Mouse (Mus musculus) liver, adult 2 months (tissue): ENCODE measurements around the gene Gm14124. TPM values are rescaled to one million over a fixed set of nuclear protein-coding genes. Genes with fewer than 3 reads are reported as not detected.
A peak's percentile ranks its signal among the peaks of the same experiment; 100 is the strongest.
"Not testable (repeated sequence)": the region's sequence is repeated elsewhere in the genome, so short reads cannot be mapped to it uniquely, and the experiment has no call there.

Source experiments
- DNase-seq: peaks from one replicate; pipeline ENCODE4 v3.0.0-alpha.2; 2011; ENCODE audit warnings: low read depth, low spot score; ENCODE audit errors: extremely low read depth
- H3K27ac ChIP-seq: fragments of 200-500 bp; replicated peaks from 2 replicates; pipeline ENCODE4 v1.5.1; 2012; ENCODE audit warnings: low read depth, mild to moderate bottlenecking, control low read depth, inconsistent platforms, low read length; ENCODE audit not compliant: insufficient read depth
- H3K27me3 ChIP-seq: fragments of 200-500 bp; 2 replicates; pipeline ENCODE4 v1.6.1; 2012; ENCODE audit warnings: mild to moderate bottlenecking, moderate library complexity, low read length, inconsistent platforms; ENCODE audit not compliant: control insufficient read depth, insufficient read depth
- H3K36me3 ChIP-seq: fragments of 200-500 bp; 2 replicates; pipeline ENCODE4 v1.6.1; 2012; ENCODE audit warnings: low read length, inconsistent platforms; ENCODE audit not compliant: control insufficient read depth, insufficient read depth
- H3K4me1 ChIP-seq: fragments of 200-500 bp; 2 replicates; pipeline ENCODE4 v1.6.1; 2011; ENCODE audit warnings: low read length; ENCODE audit not compliant: control insufficient read depth, insufficient read depth
- H3K4me3 ChIP-seq: fragments of 200-500 bp; 2 replicates; pipeline ENCODE4 v1.5.1; 2011; ENCODE audit warnings: low read depth, mild to moderate bottlenecking, control low read depth, low read length, moderate library complexity; ENCODE audit not compliant: insufficient read depth
- H3K79me2 ChIP-seq: fragments of 200-500 bp; 2 replicates; pipeline ENCODE4 v1.6.1; 2012; ENCODE audit warnings: inconsistent platforms, mild to moderate bottlenecking, low read length, moderate library complexity; ENCODE audit not compliant: control insufficient read depth, insufficient read depth
- H3K9ac ChIP-seq: fragments of 200-500 bp; 2 replicates; pipeline ENCODE4 v1.6.1; 2012; ENCODE audit warnings: low read depth, mild to moderate bottlenecking, control low read depth, inconsistent platforms, low read length
- CTCF ChIP-seq: fragments of 200-500 bp; IDR thresholded peaks from 2 replicates; pipeline ENCODE4 v1.5.1; 2011; ENCODE audit warnings: low read depth, low read length, control low read depth
- POLR2A ChIP-seq: fragments of 200-500 bp; IDR thresholded peaks from 2 replicates; pipeline ENCODE4 v1.6.1; 2011; ENCODE audit warnings: low read length, control low read depth; ENCODE audit not compliant: insufficient read depth; ENCODE audit errors: extremely low read depth
- WGBS: fragments of 180-500 bp; shearing (Covaris S2); methylation state at CpG from one replicate; pipeline ENCODE4 v1.1.7; 2018; 5-methylcytosine and 5-hydroxymethylcytosine counted together
- polyA plus RNA-seq: library from polyadenylated mRNA; depleted of rRNA; stranded (reverse); fragments of >200 nt; gene quantifications from 2 replicates; pipeline ENCODE4 v1.2.3, GENCODE M21; 2012; rRNA removed
- total RNA-seq: library from RNA; depleted of rRNA; stranded (reverse); fragments of >200 nt; gene quantifications from 2 replicates; pipeline ENCODE4 v1.2.3, GENCODE M21; 2014; rRNA removed

Gene Gm14124
- total and polyA plus RNA-seq, 2 experiments = not detected

DNA sequence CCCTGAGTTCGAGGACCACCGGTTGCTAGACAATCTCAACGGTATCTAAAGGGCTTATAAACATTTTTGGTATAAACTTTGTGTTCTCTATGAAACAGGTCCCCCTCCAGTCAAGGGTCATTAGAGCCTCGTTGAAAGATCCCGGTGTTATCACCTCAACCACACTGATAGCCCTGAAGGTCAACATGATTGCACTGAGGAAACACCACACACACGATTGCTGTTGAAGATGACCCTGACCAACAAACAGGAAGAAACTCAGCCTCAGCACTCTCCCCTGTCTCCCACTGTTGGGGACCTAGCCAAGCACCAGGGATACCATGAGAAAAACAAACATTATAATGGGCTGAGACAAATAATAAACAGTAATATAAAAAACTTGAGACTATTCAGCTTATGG, 36.4 kb downstream of the Gm14124 start:
- WGBS = 62% methylated on average over 6 of the region's 6 CpGs
- DNase-seq = no peak
- Histone ChIP-seq H3K79me2 (no peaks in the 10 kb centered on the region), H3K9ac (no peak overlapping the region), H3K4me1 (no peaks in the 10 kb centered on the region), H3K4me3 (no peak overlapping the region), H3K27ac (no peak overlapping the region), H3K36me3 (no peaks in the 10 kb centered on the region), H3K27me3 (no peaks in the 10 kb centered on the region)
- TF ChIP-seq CTCF = no peak
- TF ChIP-seq POLR2A = no peak

- Histone ChIP-seq H3K4me1 (peaks cover 3% of the 10 kb centered on the region; the same call in 1 of the 2 replicates), H3K4me3 (no peak overlapping the region), H3K9ac (no peak overlapping the region), H3K36me3 (no peaks in the 10 kb centered on the region), H3K27ac (no peak overlapping the region), H3K79me2 (no peaks in the 10 kb centered on the region), H3K27me3 (no peaks in the 10 kb centered on the region)
- peak; percentile 85 for DNase-seq
- no peak for TF ChIP-seq CTCF
- no peak for TF ChIP-seq POLR2A
- 7% methylated on average over 1 of the region's 1 CpGs for WGBS
Observed at GRCm38 (mm10) chr2:150299096-150299495, 41.8 kb downstream of the Gm14124 start.

GRCm38 (mm10) chr2:150307183-150307773, 50.0 kb downstream of the Gm14124 start:
- H3K79me2 ChIP-seq = no peaks in the 10 kb centered on the region
- no peak overlapping the region for H3K9ac ChIP-seq
- H3K36me3 ChIP-seq = no peaks in the 10 kb centered on the region
- no peak for DNase-seq
- no peak overlapping the region for H3K4me3 ChIP-seq
- peaks cover 3% of the 10 kb centered on the region; the same call in 1 of the 2 replicates for H3K4me1 ChIP-seq
- no peaks in the 10 kb centered on the region for H3K27me3 ChIP-seq
- 82% methylated on average over 10 of the region's 10 CpGs for WGBS
- no peak overlapping the region for H3K27ac ChIP-seq
- TF ChIP-seq POLR2A (no peak), CTCF (no peak)

- DNase-seq = peak; percentile 91
- Histone ChIP-seq H3K27ac (peak overlapping the region; percentile 43), H3K4me3 (peak overlapping the region; percentile 51), H3K9ac (peak overlapping the region; percentile 44)
- not testable (repeated sequence) for H3K4me1 ChIP-seq, H3K79me2 ChIP-seq, H3K27me3 ChIP-seq, H3K36me3 ChIP-seq
- 2% methylated on average over 19 of the region's 19 CpGs for WGBS
Observed at GRCm38 (mm10) chr2:150310952-150311884, 53.9 kb downstream of the Gm14124 start.

GRCm38 (mm10) chr2:150316140-150316539, 58.8 kb downstream of the Gm14124 start:
- no peak for DNase-seq
- peaks cover 11% of the 10 kb centered on the region; the same call in 1 of the 2 replicates for H3K79me2 ChIP-seq
- H3K27me3 ChIP-seq = no peaks in the 10 kb centered on the region
- TF ChIP-seq POLR2A (no peak), CTCF (no peak)
- peaks cover 7% of the 10 kb centered on the region for H3K36me3 ChIP-seq
- H3K4me1 ChIP-seq = no peaks in the 10 kb centered on the region
- no peak overlapping the region for H3K4me3 ChIP-seq
- H3K27ac ChIP-seq = no peak overlapping the region
- no peak overlapping the region for H3K9ac ChIP-seq

DNA sequence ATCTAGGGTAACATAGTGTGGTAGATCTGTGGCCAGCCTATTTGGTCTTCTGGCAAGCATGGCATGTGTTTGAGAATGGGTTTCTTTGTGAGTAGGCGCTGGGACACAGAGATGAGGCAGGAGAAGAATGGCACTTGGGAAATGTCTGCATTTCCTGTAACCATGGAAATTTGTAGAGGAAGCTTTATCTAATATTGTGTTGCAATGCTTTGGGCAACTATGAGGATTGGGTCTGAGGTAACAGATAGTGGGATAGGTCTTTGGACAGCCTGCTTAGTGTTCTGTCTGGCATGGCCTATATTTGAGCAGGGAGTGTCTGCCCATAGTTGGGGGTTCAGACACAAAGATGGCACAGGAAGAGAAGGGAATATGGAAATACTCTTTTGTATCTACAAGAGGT, 61.7 kb downstream of the Gm14124 start:
- Histone ChIP-seq H3K79me2 (peaks cover 11% of the 10 kb centered on the region; the same call in 1 of the 2 replicates), H3K36me3 (peaks cover 12% of the 10 kb centered on the region), H3K9ac (no peak overlapping the region), H3K27me3 (no peaks in the 10 kb centered on the region), H3K4me3 (no peak overlapping the region), H3K4me1 (no peaks in the 10 kb centered on the region), H3K27ac (no peak overlapping the region)
- TF ChIP-seq CTCF (no peak), POLR2A (no peak)
- DNase-seq = no peak
- 97% methylated on average over 1 of the region's 1 CpGs for WGBS

Other genes starting within 250 kb of the Gm14124 start
- 6.8 and 7.6 TPM in 2 replicates for gene Zfp120, start 120.8 kb upstream of the Gm14124 start, total RNA-seq
- 1.5 and 2.5 TPM in 2 replicates for gene Zfp120, start 120.8 kb upstream of the Gm14124 start, polyA plus RNA-seq
- not detected in 2 replicates for gene Gm10770, start 77.8 kb upstream of the Gm14124 start, total RNA-seq
- gene Gm10770, start 77.8 kb upstream of the Gm14124 start, polyA plus RNA-seq = not detected in 2 replicates
- gene Gm14139, start 75.8 kb upstream of the Gm14124 start, total RNA-seq = not detected in 2 replicates
- not detected in 2 replicates for gene Gm14139, start 75.8 kb upstream of the Gm14124 start, polyA plus RNA-seq
- gene Zfp937, start 39.4 kb upstream of the Gm14124 start, total RNA-seq = 2.2 and 3.3 TPM in 2 replicates
- gene Zfp937, start 39.4 kb upstream of the Gm14124 start, polyA plus RNA-seq = 0.21 and 0.32 TPM in 2 replicates
- gene Gm21994, start 1.9 kb upstream of the Gm14124 start, total RNA-seq = 1.1 and 1.9 TPM in 2 replicates
- 0.12 TPM in 2 replicates for gene Gm21994, start 1.9 kb upstream of the Gm14124 start, polyA plus RNA-seq
- not detected in 2 replicates for gene Gm10130, start 66.2 kb downstream of the Gm14124 start, total RNA-seq
- gene Gm10130, start 66.2 kb downstream of the Gm14124 start, polyA plus RNA-seq = not detected in 2 replicates
- 3.0 and 3.1 TPM in 2 replicates for gene 3300002I08Rik, start 105.2 kb downstream of the Gm14124 start, total RNA-seq
- 0.28 and 0.63 TPM in 2 replicates for gene 3300002I08Rik, start 105.2 kb downstream of the Gm14124 start, polyA plus RNA-seq
- gene Zfp442, start 194.0 kb downstream of the Gm14124 start, total RNA-seq = 2.6 and 3.6 TPM in 2 replicates
- gene Zfp442, start 194.0 kb downstream of the Gm14124 start, polyA plus RNA-seq = 0.06 and 0.09 TPM in 2 replicates
- 0.07 TPM in 1 of 2 replicates, not detected in the other for gene Zfp345, start 227.6 kb downstream of the Gm14124 start, total RNA-seq
- gene Zfp345, start 227.6 kb downstream of the Gm14124 start, polyA plus RNA-seq = not detected in 2 replicates